Mouse (Mus musculus): ENCODE results near the gene Tut7. TPM values are rescaled to one million over a fixed set of nuclear protein-coding genes. Genes with fewer than 3 reads are reported as not detected.
"Not testable (repeated sequence)": the region's sequence is repeated elsewhere in the genome, so short reads cannot be mapped to it uniquely, and the experiment has no call there.

The Tut7 gene
- polyA plus RNA-seq, 1 experiment from 2014 or later = 53.1 TPM

- no peaks in the 10 kb centered on the region for H3K4me1 ChIP-seq (replicated peaks)
- no peak overlapping the region for H3K27ac ChIP-seq
- H3K4me3 ChIP-seq = no peak overlapping the region
- H3K9ac ChIP-seq = no peak overlapping the region
- H3K36me3 ChIP-seq = no peaks in the 10 kb centered on the region
- H3K4me2 ChIP-seq = no peak overlapping the region
- no peaks in the 10 kb centered on the region for H3K9me3 ChIP-seq
- no peak for ATAC-seq (ENCODE audit: low FRiP score)
- 93% methylated on average over 6 of the region's 6 CpGs for WGBS
- H3K27me3 ChIP-seq = no peaks in the 10 kb centered on the region
These were observed 77.5 kb downstream of the Tut7 start for GRCm38 (mm10) chr13:59745462-59745861.

GRCm38 (mm10) chr13:59741697-59742096 lies 81.2 kb downstream of the Tut7 start:
- no peak overlapping the region for H3K27ac ChIP-seq
- no peak overlapping the region for H3K4me2 ChIP-seq
- H3K9ac ChIP-seq = no peak overlapping the region
- H3K36me3 ChIP-seq = no peaks in the 10 kb centered on the region
- no peak for ATAC-seq (ENCODE audit: low FRiP score)
- no peaks in the 10 kb centered on the region for H3K9me3 ChIP-seq
- H3K4me3 ChIP-seq = no peak overlapping the region
- H3K27me3 ChIP-seq = no peaks in the 10 kb centered on the region
- no peaks in the 10 kb centered on the region for H3K4me1 ChIP-seq (replicated peaks)
- WGBS = 85% methylated on average over 10 of the region's 10 CpGs

- Histone ChIP-seq H3K27ac (no peak overlapping the region), H3K27me3 (no peaks in the 10 kb centered on the region), H3K4me1 (replicated peaks) (no peaks in the 10 kb centered on the region), H3K36me3 (no peaks in the 10 kb centered on the region), H3K4me3 (no peak overlapping the region), H3K4me2 (no peak overlapping the region), H3K9ac (no peak overlapping the region), H3K9me3 (no peaks in the 10 kb centered on the region)
- WGBS = 89% methylated on average over 11 of the region's 11 CpGs
- ATAC-seq (ENCODE audit: low FRiP score) = no peak
These were observed 81.9 kb downstream of the Tut7 start for GRCm38 (mm10) chr13:59741096-59741495.

GRCm38 (mm10) chr13:59739397-59739796 lies 83.5 kb downstream of the Tut7 start:
- no peak overlapping the region for H3K27ac ChIP-seq
- H3K27me3 ChIP-seq = no peaks in the 10 kb centered on the region
- H3K9ac ChIP-seq = no peak overlapping the region
- H3K4me1 ChIP-seq (replicated peaks) = no peaks in the 10 kb centered on the region
- WGBS = 95% methylated on average over 4 of the region's 4 CpGs
- no peak overlapping the region for H3K4me2 ChIP-seq
- H3K4me3 ChIP-seq = no peak overlapping the region
- H3K9me3 ChIP-seq = no peaks in the 10 kb centered on the region
- H3K36me3 ChIP-seq = no peaks in the 10 kb centered on the region
- ATAC-seq (ENCODE audit: low FRiP score) = no peak

- Histone ChIP-seq H3K36me3 (no peaks in the 10 kb centered on the region), H3K4me1 (replicated peaks) (no peaks in the 10 kb centered on the region), H3K4me3 (no peak overlapping the region), H3K27ac (no peak overlapping the region), H3K9me3 (no peaks in the 10 kb centered on the region), H3K4me2 (no peak overlapping the region), H3K9ac (no peak overlapping the region), H3K27me3 (no peaks in the 10 kb centered on the region)
- 92% methylated on average over 2 of the region's 2 CpGs for WGBS
- ATAC-seq (ENCODE audit: low FRiP score) = no peak
These were observed 84.5 kb downstream of the Tut7 start for GRCm38 (mm10) chr13:59738455-59738854.

GRCm38 (mm10) chr13:59735190-59735589 lies 87.8 kb downstream of the Tut7 start:
- ATAC-seq (ENCODE audit: low FRiP score) = no peak
- WGBS = 31% methylated on average over 3 of the region's 3 CpGs

GRCm38 (mm10) chr13:59734347-59734746 lies 88.6 kb downstream of the Tut7 start:
- H3K4me3 ChIP-seq; H3K9me3 ChIP-seq; H3K27me3 ChIP-seq; ATAC-seq (ENCODE audit: low FRiP score); H3K27ac ChIP-seq; H3K36me3 ChIP-seq; H3K4me2 ChIP-seq; H3K4me1 ChIP-seq (replicated peaks); H3K9ac ChIP-seq: not testable (repeated sequence)
- WGBS = 41% methylated on average over 6 of the region's 6 CpGs

More at GRCm38 (mm10) chr13:59735190-59735589, 87.8 kb downstream of the Tut7 start:
- Histone ChIP-seq H3K27ac (no peak overlapping the region), H3K9me3 (no peaks in the 10 kb centered on the region), H3K4me3 (no peak overlapping the region), H3K4me1 (replicated peaks) (no peaks in the 10 kb centered on the region), H3K4me2 (no peak overlapping the region), H3K36me3 (no peaks in the 10 kb centered on the region), H3K9ac (no peak overlapping the region), H3K27me3 (no peaks in the 10 kb centered on the region)

- no peak overlapping the region for H3K4me3 ChIP-seq
- ATAC-seq (ENCODE audit: low FRiP score) = no peak
- no peaks in the 10 kb centered on the region for H3K4me1 ChIP-seq (replicated peaks)
- H3K9ac ChIP-seq = no peak overlapping the region
- no peaks in the 10 kb centered on the region for H3K27me3 ChIP-seq
- no peaks in the 10 kb centered on the region for H3K9me3 ChIP-seq
- H3K27ac ChIP-seq = no peak overlapping the region
- no peaks in the 10 kb centered on the region for H3K36me3 ChIP-seq
- H3K4me2 ChIP-seq = no peak overlapping the region
- WGBS = 80% methylated on average over 4 of the region's 4 CpGs
These were observed 89.0 kb downstream of the Tut7 start for GRCm38 (mm10) chr13:59733936-59734335.

GRCm38 (mm10) chr13:59731652-59732051 lies 91.3 kb downstream of the Tut7 start, which contains the start of gene Spata31d1d:
Gene Spata31d1d, minus strand, starts transcription at chr13:59731752.
- H3K27ac ChIP-seq = no peak within 1 kb of the TSS
- H3K9ac ChIP-seq = no peak within 1 kb of the TSS
- 54% methylated on average over 7 of the region's 7 CpGs for WGBS
- H3K9me3 ChIP-seq = no peaks in the 10 kb centered on the region
- no peak within 1 kb of the TSS for H3K4me3 ChIP-seq
- no peaks in the 10 kb centered on the region for H3K36me3 ChIP-seq
- H3K4me1 ChIP-seq (replicated peaks) = 0 out of 2 replicates have a peak, but pooled peaks cover 2% of the 10 kb centered on the region
- 0 out of 2 replicates have a peak, but pooled peaks cover 7% of the 10 kb centered on the region for H3K27me3 ChIP-seq
- H3K4me2 ChIP-seq = no peak within 1 kb of the TSS
- no peak for ATAC-seq (ENCODE audit: low FRiP score)

GRCm38 (mm10) chr13:59728378-59729093 lies 94.4 kb downstream of the Tut7 start:
- Histone ChIP-seq H3K9ac (no peak overlapping the region), H3K36me3 (no peaks in the 10 kb centered on the region), H3K9me3 (no peaks in the 10 kb centered on the region), H3K4me1 (replicated peaks) (peaks cover 11% of the 10 kb centered on the region), H3K4me2 (no peak overlapping the region), H3K27ac (no peak overlapping the region), H3K27me3 (0 out of 2 replicates have a peak, but pooled peaks cover 7% of the 10 kb centered on the region), H3K4me3 (no peak overlapping the region)
- WGBS = 29% methylated on average over 7 of the region's 7 CpGs
- peak; percentile 90 for ATAC-seq (ENCODE audit: low FRiP score)

GRCm38 (mm10) chr13:59726139-59726867 lies 96.6 kb downstream of the Tut7 start:
- Histone ChIP-seq H3K4me1 (replicated peaks) (peaks cover 11% of the 10 kb centered on the region), H3K4me2 (peak overlapping the region; percentile 45), H3K9ac (peak overlapping the region; percentile 6; the same call in 1 of the 2 replicates), H3K4me3 (no peak overlapping the region), H3K27ac (no peak overlapping the region), H3K9me3 (no peaks in the 10 kb centered on the region), H3K36me3 (no peaks in the 10 kb centered on the region), H3K27me3 (0 out of 2 replicates have a peak, but pooled peaks cover 7% of the 10 kb centered on the region)
- 32% methylated on average over 29 of the region's 29 CpGs for WGBS
- ATAC-seq (ENCODE audit: low FRiP score) = no peak

GRCm38 (mm10) chr13:59722089-59722488 lies 100.9 kb downstream of the Tut7 start:
- H3K27me3 ChIP-seq; ATAC-seq (ENCODE audit: low FRiP score); H3K4me3 ChIP-seq; H3K9me3 ChIP-seq; H3K27ac ChIP-seq; H3K4me2 ChIP-seq; H3K36me3 ChIP-seq; H3K9ac ChIP-seq: not testable (repeated sequence)
- H3K4me1 ChIP-seq (replicated peaks) = peaks cover 15% of the 10 kb centered on the region
- WGBS = 81% methylated on average over 1 of the region's 1 CpGs
